Mouse (Mus musculus): ENCODE results near the gene Pde4d.

DNA sequence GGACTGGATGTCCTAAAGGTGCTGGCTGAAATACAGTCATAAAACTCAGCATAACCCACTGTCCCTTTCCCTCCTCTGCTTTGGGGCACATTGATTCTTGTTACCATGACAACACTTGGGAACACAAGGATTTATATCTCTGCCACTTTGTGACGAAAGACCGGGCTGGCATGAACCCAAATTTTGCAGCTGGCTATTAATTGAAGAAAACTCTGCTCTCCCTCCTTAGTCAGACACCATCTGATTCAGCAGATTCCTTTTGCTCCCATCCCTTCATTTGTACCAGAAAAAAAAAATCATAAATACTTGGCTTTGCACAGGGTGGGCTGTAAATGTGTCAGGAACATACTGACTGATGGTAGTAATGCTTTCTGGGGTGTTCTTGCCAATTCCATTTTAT, 1037.6 kb downstream of the Pde4d start:
- TF ChIP-seq POLR2A (IDR thresholded peaks at IDR 0.05; ENCODE audit: control insufficient read depth in 1 of 2, insufficient read depth in 1 of 2, low read depth in 1 of 2, low read length in 2 of 2, poor library complexity in 1 of 2), result no peak
- no peak for TF ChIP-seq CTCF (IDR thresholded peaks at IDR 0.05 in 2 of 3, conservative IDR thresholded peaks at IDR 0.05 in 1 of 3; ENCODE audit: control insufficient read depth in 1 of 3, insufficient read depth in 1 of 3, low read depth in 2 of 3, low read length in 3 of 3, poor library complexity in 1 of 3, severe bottlenecking in 1 of 3)
- no peak for TF ChIP-seq MYC (IDR thresholded peaks at IDR 0.05; ENCODE audit: low read depth, low read length)

Measured in MEL (cell line).